Mouse (Mus musculus): ENCODE data around the gene Rab19.
A peak's percentile ranks its signal among the peaks of the same experiment; 100 is the strongest.

GRCm38 (mm10) chr6:39419851-39420721 lies 39.1 kb downstream of the Rab19 start, which contains the start of gene Mkrn1:
- TF ChIP-seq POLR2A (IDR thresholded peaks at IDR 0.05; ENCODE audit: insufficient read depth, low read depth, low read length) (peak; percentile 37), CTCF (IDR thresholded peaks at IDR 0.05; ENCODE audit: insufficient read depth, low read depth, low read length) (no peak)
